Mouse (Mus musculus): ENCODE measurements around the gene Sppl3.

GRCm38 (mm10) chr5:115148378-115148777 lies 137.4 kb downstream of the Sppl3 start:
- no peak for TF ChIP-seq ZNF384 (IDR thresholded peaks at IDR 0.05; ENCODE audit: low read depth, low read length)
- TF ChIP-seq MAFK (IDR thresholded peaks at IDR 0.05; ENCODE audit: insufficient read depth, low read depth, low read length) = no peak
